Mouse (Mus musculus) heart, adult 2 months (tissue): ENCODE data around the gene Gys1. TPM values are rescaled to one million over a fixed set of nuclear protein-coding genes. Genes with fewer than 3 reads are reported as not detected.

ENCODE experiments used
- DNase-seq, 2 experiments: peaks; one replicate each; pipeline ENCODE4 v3.0.0; 2021
- H3K27ac ChIP-seq: fragments of 200-600 bp; 2 replicates; pipeline ENCODE4 v1.8.1; 2022
- H3K27me3 ChIP-seq: fragments of 200-500 bp; 2 replicates; pipeline ENCODE4 v1.6.1; 2012; ENCODE audit warnings: mild to moderate bottlenecking, low read length, inconsistent platforms, mixed read lengths; ENCODE audit not compliant: control insufficient read depth, insufficient read depth
- H3K36me3 ChIP-seq: fragments of 200-500 bp; 2 replicates; pipeline ENCODE4 v1.6.1; 2012; ENCODE audit warnings: low read length, inconsistent platforms; ENCODE audit not compliant: control insufficient read depth, insufficient read depth
- H3K4me1 ChIP-seq: fragments of 200-500 bp; 2 replicates; pipeline ENCODE4 v1.6.1; 2011; ENCODE audit warnings: low read length; ENCODE audit not compliant: control insufficient read depth, insufficient read depth
- H3K4me3 ChIP-seq: fragments of 200-600 bp; 2 replicates; pipeline ENCODE4 v1.8.1; 2022
- H3K79me2 ChIP-seq: fragments of 200-500 bp; replicated peaks from 2 replicates; pipeline ENCODE4 v1.6.1; 2012; ENCODE audit warnings: mild to moderate bottlenecking, inconsistent platforms, low read length, moderate library complexity, mixed read lengths; ENCODE audit not compliant: control insufficient read depth, insufficient read depth
- H3K9ac ChIP-seq: fragments of 200-500 bp; 2 replicates; pipeline ENCODE4 v1.6.1; 2012; ENCODE audit warnings: low read depth, mild to moderate bottlenecking, control low read depth, inconsistent platforms, low read length, mixed read lengths
- CTCF ChIP-seq: fragments of 200-600 bp; IDR thresholded peaks from 2 replicates; pipeline ENCODE4 v1.8.1; 2022; ENCODE audit warnings: antibody characterized with exemption, mild to moderate bottlenecking, moderate library complexity
- EP300 ChIP-seq: fragments of 200-500 bp; IDR thresholded peaks from 2 replicates; pipeline ENCODE4 v1.6.1; 2011; ENCODE audit warnings: low read depth, low read length, control low read depth; ENCODE audit not compliant: insufficient read depth
- POLR2A ChIP-seq: fragments of 200-500 bp; IDR thresholded peaks from 2 replicates; pipeline ENCODE4 v1.6.1; 2011; ENCODE audit warnings: mild to moderate bottlenecking, low read depth, low read length, control low read depth; ENCODE audit not compliant: insufficient read depth
- WGBS: fragments of 180-500 bp; shearing (Covaris S2); methylation state at CpG from one replicate; pipeline ENCODE4 v1.1.7; 2018; 5-methylcytosine and 5-hydroxymethylcytosine counted together
- intact Hi-C: fragments of 180-260 bp; cut with DNase I; formaldehyde crosslinking; loops from one replicate; pipeline ENCODE4 v1.15.1; 2025
- polyA plus RNA-seq: library from polyadenylated mRNA; depleted of rRNA; stranded (reverse); fragments of >200 nt; gene quantifications from 2 replicates; pipeline ENCODE4 v1.2.3, GENCODE M21; 2012
- total RNA-seq, 2 experiments: library from RNA; stranded (reverse); gene quantifications; 2 replicates each; pipeline ENCODE4 v1.2.3; 2021

Gene Gys1
- total and polyA plus RNA-seq, 3 experiments = 96.9 to 115 (median 111) TPM

DNA sequence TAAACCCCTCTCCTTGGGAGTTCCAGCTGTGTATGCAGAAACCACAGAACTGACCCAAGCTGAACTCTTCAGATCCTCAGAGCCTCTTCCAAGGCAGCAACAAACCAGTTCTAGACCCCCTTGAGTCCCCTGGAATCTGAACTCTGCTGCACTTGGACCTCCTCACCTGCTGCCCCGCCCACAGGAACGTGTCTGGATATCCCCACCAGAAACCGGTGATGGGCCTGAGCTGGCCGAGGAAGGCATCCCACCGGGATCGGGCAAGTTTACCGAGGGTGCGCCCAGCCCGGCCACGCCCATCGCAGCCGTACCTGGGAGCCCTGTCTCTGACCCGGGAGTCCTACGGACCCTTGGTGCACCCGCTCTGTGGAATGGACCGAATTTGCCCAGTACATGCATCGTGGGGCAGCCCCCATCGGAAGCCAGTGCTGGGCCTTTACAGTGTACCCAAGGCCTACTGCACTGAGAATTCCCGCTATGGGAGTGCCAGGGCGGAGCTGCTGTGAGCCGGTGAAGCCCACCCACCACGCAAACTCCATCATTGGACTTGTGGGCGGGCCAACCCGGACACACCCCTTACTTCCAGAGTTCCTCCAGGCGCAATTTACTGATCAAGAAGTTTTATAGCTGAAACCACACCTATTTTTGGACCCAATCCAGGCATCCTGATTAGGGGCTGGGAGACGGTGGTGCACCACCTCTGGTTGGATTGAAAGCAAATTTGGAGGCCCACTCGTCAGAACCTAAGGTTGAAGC is 14.6 kb upstream of the Gys1 start:
- Histone ChIP-seq H3K4me1 (no peaks in the 10 kb centered on the region), H3K36me3 (no peaks in the 10 kb centered on the region), H3K9ac (no peak overlapping the region), H3K79me2 (no peaks in the 10 kb centered on the region), H3K4me3 (no peak overlapping the region), H3K27ac (no peak overlapping the region), H3K27me3 (peaks cover 1% of the 10 kb centered on the region; the same call in 1 of the 2 replicates)
- no peak for TF ChIP-seq POLR2A
- no peak for TF ChIP-seq CTCF
- TF ChIP-seq EP300 = no peak
- DNase-seq = no peak
- WGBS = 25% methylated on average over 27 of the region's 27 CpGs
- intact Hi-C loops = no loop called here

DNA sequence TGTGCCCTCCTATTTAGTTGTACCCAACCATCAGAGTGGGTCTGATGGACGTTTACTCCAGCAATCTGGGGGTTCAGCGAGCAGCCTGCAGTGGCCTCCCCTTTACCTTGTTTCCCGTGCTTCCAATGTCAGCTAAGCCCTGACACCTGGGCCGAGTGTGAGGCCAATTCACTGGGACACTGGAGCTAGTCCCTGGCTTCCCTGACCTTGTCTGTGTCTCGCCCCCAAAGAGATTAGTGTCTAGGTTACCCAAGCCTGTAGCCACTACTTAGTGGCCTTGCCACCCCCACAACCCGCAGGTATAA is 14.1 kb upstream of the Gys1 start, which contains the start of gene Lhb:
Gene Lhb (plus strand): TSS at position 206 of the 305 bp plus-strand sequence.
- H3K27me3 ChIP-seq = peaks cover under 1% of the 10 kb centered on the region; the same call in 1 of the 2 replicates
- no peaks in the 10 kb centered on the region for H3K4me1 ChIP-seq
- intact Hi-C loops = no loop called here
- H3K36me3 ChIP-seq = no peaks in the 10 kb centered on the region
- 74% methylated on average over 6 of the region's 6 CpGs for WGBS
- TF ChIP-seq CTCF (no peak), EP300 (no peak), POLR2A (no peak)
- no peak within 1 kb of the TSS for H3K27ac ChIP-seq
- no peak within 1 kb of the TSS for H3K4me3 ChIP-seq
- H3K9ac ChIP-seq = no peak within 1 kb of the TSS
- DNase-seq = no peak
- H3K79me2 ChIP-seq = no peaks in the 10 kb centered on the region

DNA sequence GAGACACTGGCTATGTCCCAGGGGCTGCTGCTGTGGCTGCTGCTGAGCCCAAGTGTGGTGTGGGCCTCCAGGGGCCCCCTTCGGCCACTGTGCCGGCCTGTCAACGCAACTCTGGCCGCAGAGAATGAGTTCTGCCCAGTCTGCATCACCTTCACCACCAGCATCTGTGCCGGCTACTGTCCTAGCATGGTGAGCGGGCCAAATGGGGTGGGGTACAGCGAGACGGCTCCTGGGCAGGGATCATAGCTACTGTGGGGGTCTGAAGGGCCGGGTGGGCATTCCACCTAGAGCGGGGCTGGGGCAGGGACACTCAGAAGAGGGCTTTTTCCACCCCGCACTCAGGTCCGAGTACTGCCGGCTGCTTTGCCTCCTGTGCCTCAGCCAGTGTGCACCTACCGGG is 13.4 kb upstream of the Gys1 start:
- no peaks in the 10 kb centered on the region for H3K27me3 ChIP-seq
- 90% methylated on average over 14 of the region's 14 CpGs for WGBS

DNA sequence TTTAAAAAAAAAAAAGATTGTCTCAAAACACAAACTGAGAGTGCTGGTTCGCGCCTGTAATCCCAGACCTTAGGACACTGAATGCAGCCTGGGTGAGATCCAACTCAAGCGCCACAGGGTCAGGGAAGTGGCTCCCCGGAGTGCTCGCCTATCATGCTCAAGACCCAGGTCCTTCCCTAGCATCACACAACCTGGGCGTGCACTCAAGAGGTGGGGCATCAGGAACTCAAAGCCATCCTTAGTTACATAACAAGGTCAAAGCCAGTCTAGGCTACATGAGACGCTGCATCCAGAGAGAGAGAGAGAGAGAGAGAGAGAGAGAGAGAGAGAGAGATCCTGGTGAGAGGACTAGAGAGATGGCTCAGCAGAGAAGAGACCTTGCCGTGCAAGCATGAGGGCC is 8.1 kb upstream of the Gys1 start:
- WGBS = 81% methylated on average over 8 of the region's 8 CpGs
- TF ChIP-seq POLR2A (no peak), EP300 (no peak), CTCF (no peak)
- H3K36me3 ChIP-seq = no peaks in the 10 kb centered on the region

More for the DNA sequence above, 13.4 kb upstream of the Gys1 start:
- TF ChIP-seq CTCF (no peak), POLR2A (no peak), EP300 (no peak)
- Histone ChIP-seq H3K4me3 (no peak overlapping the region), H3K27ac (no peak overlapping the region), H3K9ac (no peak overlapping the region), H3K4me1 (no peaks in the 10 kb centered on the region), H3K79me2 (no peaks in the 10 kb centered on the region), H3K36me3 (no peaks in the 10 kb centered on the region)
- intact Hi-C loops = no loop called here
- no peak for DNase-seq

DNA sequence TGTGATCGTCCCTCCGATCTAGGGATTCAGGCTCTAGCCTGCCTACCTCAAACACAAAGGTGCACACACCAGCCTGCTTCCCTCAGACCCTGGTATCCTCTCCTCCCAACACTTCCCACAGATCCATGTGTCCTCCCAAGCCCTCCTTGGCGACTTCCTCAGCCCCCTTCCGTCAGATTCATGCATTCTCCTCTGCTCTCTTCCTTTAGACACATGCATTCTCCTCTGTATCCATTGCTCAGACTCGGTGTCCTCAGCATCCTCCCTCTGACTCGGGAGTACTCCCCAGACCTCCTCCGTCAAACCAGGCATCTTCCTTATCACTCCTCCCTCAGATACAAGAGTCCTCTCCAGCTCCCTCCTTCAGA is 825 bp upstream of the Gys1 start:
- no peak for DNase-seq
- peak overlapping the region; percentile 30 for H3K9ac ChIP-seq
- H3K79me2 ChIP-seq = peaks cover 4% of the 10 kb centered on the region; the same call in 1 of the 2 replicates
- no peak for TF ChIP-seq POLR2A
- no peak for TF ChIP-seq CTCF
- no peak for TF ChIP-seq EP300
- peak overlapping the region; percentile 85 for H3K4me3 ChIP-seq
- H3K4me1 ChIP-seq = peaks cover 7% of the 10 kb centered on the region
- 0% methylated on average over 7 of the region's 7 CpGs for WGBS
- intact Hi-C loops = loop anchor here (1.0 to 2.0 kb wide), 2 partner anchors 25 to 27 kb away; partner anchors contain the start of gene Ftl1
- H3K27ac ChIP-seq = peak overlapping the region; percentile 78
- H3K27me3 ChIP-seq = no peaks in the 10 kb centered on the region
- no peaks in the 10 kb centered on the region for H3K36me3 ChIP-seq

More for the DNA sequence above, 8.1 kb upstream of the Gys1 start:
- no peaks in the 10 kb centered on the region for H3K27me3 ChIP-seq
- no peak for DNase-seq
- H3K4me1 ChIP-seq = no peaks in the 10 kb centered on the region
- H3K4me3 ChIP-seq = no peak overlapping the region
- H3K27ac ChIP-seq = no peak overlapping the region
- peaks cover 4% of the 10 kb centered on the region; the same call in 1 of the 2 replicates for H3K79me2 ChIP-seq
- intact Hi-C loops = no loop called here
- H3K9ac ChIP-seq = no peak overlapping the region

DNA sequence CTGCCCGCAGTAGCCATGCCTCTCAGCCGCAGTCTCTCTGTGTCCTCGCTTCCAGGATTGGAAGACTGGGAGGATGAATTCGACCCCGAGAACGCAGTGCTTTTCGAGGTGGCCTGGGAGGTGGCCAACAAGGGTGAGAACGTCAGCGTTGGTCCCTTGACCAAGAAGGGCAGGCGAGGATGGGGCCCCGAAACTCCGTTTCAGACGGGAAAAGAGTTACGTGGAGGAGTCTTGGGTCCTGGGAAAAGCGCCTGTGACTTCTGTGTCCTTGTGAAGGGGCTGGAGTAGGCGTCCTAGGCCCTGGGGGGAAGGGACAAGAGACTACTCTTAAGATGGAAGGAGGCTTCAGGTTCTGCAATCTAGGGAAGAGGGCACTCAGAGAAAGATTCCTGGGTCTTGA is 394 bp downstream of the Gys1 start:
- H3K27me3 ChIP-seq = no peaks in the 10 kb centered on the region
- H3K4me3 ChIP-seq = peak overlapping the region; percentile 67
- TF ChIP-seq EP300 = no peak
- no peak for TF ChIP-seq POLR2A
- TF ChIP-seq CTCF = no peak
- peak overlapping the region; percentile 77 for H3K9ac ChIP-seq
- WGBS = 1% methylated on average over 16 of the region's 16 CpGs
- H3K27ac ChIP-seq = peak overlapping the region; percentile 87
- 0 out of 2 replicates have a peak, but pooled peaks cover under 1% of the 10 kb centered on the region for H3K79me2 ChIP-seq
- no peak for DNase-seq
- peaks cover 7% of the 10 kb centered on the region for H3K4me1 ChIP-seq
- no peaks in the 10 kb centered on the region for H3K36me3 ChIP-seq
- intact Hi-C loops = no loop called here
